Mouse (Mus musculus) stomach, embryonic 16.5 days (tissue): ENCODE results near the gene Ccnj. TPM values are rescaled to one million over a fixed set of nuclear protein-coding genes. Genes with fewer than 3 reads are reported as not detected.

Experiments
- ATAC-seq: fragments of 200-750 bp; cut with Nextera tagmentation; 2 replicates; pipeline ENCODE4 v1.8.0; 2017; ENCODE audit warnings: moderate number of reproducible peaks, moderate TSS enrichment; ENCODE audit not compliant: insufficient read depth, low FRiP score
- H3K27ac ChIP-seq: fragments of 300-500 bp; sonication (generic); 2 replicates; pipeline ENCODE4 v1.5.1; 2014; ENCODE audit warnings: low read length
- H3K27me3 ChIP-seq: fragments of 300-500 bp; sonication (generic); 2 replicates; pipeline ENCODE4 v1.6.1; 2014; ENCODE audit warnings: low read length, control low read depth, mixed read lengths; ENCODE audit not compliant: control insufficient read depth, insufficient read depth
- H3K36me3 ChIP-seq: fragments of 300-500 bp; sonication (generic); 2 replicates; pipeline ENCODE4 v1.6.1; 2014; ENCODE audit warnings: low read length; ENCODE audit not compliant: control insufficient read depth, insufficient read depth
- H3K4me1 ChIP-seq: fragments of 300-500 bp; sonication (generic); 2 replicates; pipeline ENCODE4 v1.6.1; 2014; ENCODE audit warnings: low read length, control low read depth, mixed read lengths; ENCODE audit not compliant: control insufficient read depth, insufficient read depth
- H3K4me2 ChIP-seq: fragments of 300-500 bp; sonication (generic); 2 replicates; pipeline ENCODE4 v1.6.1; 2014; ENCODE audit warnings: low read depth, low read length, mixed read lengths
- H3K4me3 ChIP-seq: fragments of 300-500 bp; sonication (generic); replicated peaks from 2 replicates; pipeline ENCODE4 v1.5.1; 2014; ENCODE audit warnings: mild to moderate bottlenecking, low read length
- H3K9ac ChIP-seq: fragments of 300-500 bp; sonication (generic); 2 replicates; pipeline ENCODE4 v1.6.1; 2014; ENCODE audit warnings: low read length
- H3K9me3 ChIP-seq: fragments of 300-500 bp; sonication (generic); replicated peaks from 2 replicates; pipeline ENCODE4 v1.6.1; 2016; ENCODE audit warnings: low read length, control low read depth; ENCODE audit not compliant: control insufficient read depth
- WGBS: fragments of 180-500 bp; shearing (Covaris S2); extraction: QIAGEN DNeasy Blood & Tissue Kit; methylation state at CpG from one replicate; pipeline ENCODE4 v1.1.7; 2014; 5-methylcytosine and 5-hydroxymethylcytosine counted together
- polyA plus RNA-seq: library from polyadenylated mRNA; unstranded; fragments of >200 nt; fragmentation: Nextera tagmentation; extraction: Ambion mirVana; gene quantifications from 2 replicates; pipeline ENCODE4 v1.2.1, GENCODE M21; 2015

The Ccnj gene
- polyA plus RNA-seq, 1 experiment from 2014 or later = 6.3 TPM

DNA sequence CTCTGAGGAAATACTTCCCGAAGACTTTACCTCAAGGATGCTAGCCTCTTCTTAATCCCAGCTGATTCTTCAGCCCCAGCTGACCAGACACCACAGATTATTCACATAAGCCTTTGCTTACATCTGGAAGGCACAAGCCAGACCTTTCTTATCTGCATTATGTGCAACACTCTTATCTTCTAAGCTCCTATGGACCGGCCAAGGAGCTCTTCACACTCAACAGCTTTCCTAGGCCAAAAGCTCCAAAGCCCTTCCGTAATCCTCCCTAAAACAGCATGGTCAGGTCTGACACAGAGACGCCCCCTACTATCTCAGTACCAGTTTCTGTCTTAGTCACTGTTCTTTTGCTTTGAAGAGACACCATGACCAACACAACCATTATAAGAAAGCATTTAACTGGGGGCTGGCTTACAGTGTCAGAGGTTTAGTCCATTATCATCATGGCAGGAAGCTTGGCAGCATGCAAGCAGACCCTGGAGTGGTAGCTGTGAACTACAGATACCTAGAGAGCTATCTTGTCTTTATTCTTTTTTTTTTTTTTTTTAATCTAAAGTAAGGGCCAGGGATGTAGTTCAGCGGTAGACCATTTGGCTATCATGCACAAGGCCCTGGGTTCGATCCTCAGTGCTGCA lies 13.1 kb upstream of the Ccnj start:
- H3K9me3 ChIP-seq = no peaks in the 10 kb centered on the region
- no peak for ATAC-seq
- H3K4me2 ChIP-seq = no peak overlapping the region
- H3K36me3 ChIP-seq = no peaks in the 10 kb centered on the region
- no peak overlapping the region for H3K27ac ChIP-seq
- no peak overlapping the region for H3K9ac ChIP-seq
- H3K27me3 ChIP-seq = no peaks in the 10 kb centered on the region
- WGBS = 82% methylated on average over 6 of the region's 6 CpGs
- H3K4me3 ChIP-seq = no peak overlapping the region
- H3K4me1 ChIP-seq = no peaks in the 10 kb centered on the region

DNA sequence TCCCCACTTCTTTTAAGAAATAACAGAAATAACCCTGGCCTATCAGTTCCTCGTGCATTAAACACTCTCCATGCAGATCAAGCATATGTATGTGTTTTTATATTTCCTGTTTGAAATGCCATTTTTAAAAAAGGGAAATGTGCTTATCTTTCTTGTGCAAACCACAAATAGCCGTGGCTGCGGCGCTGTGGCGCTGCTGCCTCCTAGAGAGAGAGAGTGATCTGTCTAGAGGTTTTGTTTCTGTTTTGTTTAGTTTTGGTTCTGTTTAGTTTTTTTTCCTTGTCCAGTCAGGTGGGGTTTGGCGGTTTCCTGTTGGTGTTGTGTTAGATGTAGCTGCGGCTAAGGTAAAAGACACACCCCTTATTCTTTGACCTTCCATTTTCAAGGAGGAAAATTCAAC lies 12.3 kb upstream of the Ccnj start:
- H3K4me3 ChIP-seq = no peak overlapping the region
- ATAC-seq = no peak
- no peak overlapping the region for H3K27ac ChIP-seq
- no peaks in the 10 kb centered on the region for H3K27me3 ChIP-seq
- H3K4me2 ChIP-seq = no peak overlapping the region
- whole genome bisulfite sequencing = 38% methylated on average over 7 of the region's 7 CpGs
- H3K9ac ChIP-seq = no peak overlapping the region
- H3K4me1 ChIP-seq = no peaks in the 10 kb centered on the region
- H3K9me3 ChIP-seq = no peaks in the 10 kb centered on the region
- no peaks in the 10 kb centered on the region for H3K36me3 ChIP-seq

DNA sequence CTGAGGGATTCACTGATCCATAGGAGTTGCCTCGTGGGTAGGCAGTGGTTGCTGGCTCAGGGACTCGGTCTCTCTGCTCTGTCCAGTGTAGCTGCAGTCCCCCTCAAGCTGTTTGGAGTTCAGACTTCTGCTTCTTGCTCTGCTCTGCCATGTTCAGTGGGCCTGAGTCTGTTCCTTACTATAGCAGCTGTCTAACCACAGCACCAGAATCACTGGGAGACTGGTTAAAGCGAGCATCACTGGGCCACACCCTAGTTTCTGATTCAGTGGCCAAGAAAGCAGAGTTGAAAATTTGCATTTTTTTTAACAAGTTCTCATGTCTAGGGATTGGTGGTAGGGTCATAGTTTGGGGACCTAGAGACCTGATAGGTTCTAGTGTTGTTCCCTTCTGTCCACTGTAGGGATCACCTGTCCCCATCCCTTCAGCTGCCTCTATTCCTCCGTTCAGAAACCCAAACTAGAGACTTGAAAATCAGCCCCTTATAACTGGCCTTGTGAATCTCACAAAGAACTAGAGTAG lies 9.7 kb upstream of the Ccnj start:
- 79% methylated on average over 4 of the region's 4 CpGs for WGBS
- no peak overlapping the region for H3K9ac ChIP-seq
- no peak for ATAC-seq
- H3K27me3 ChIP-seq = no peaks in the 10 kb centered on the region
- no peaks in the 10 kb centered on the region for H3K4me1 ChIP-seq
- no peaks in the 10 kb centered on the region for H3K9me3 ChIP-seq
- no peak overlapping the region for H3K27ac ChIP-seq
- H3K4me2 ChIP-seq = no peak overlapping the region
- no peaks in the 10 kb centered on the region for H3K36me3 ChIP-seq
- no peak overlapping the region for H3K4me3 ChIP-seq

DNA sequence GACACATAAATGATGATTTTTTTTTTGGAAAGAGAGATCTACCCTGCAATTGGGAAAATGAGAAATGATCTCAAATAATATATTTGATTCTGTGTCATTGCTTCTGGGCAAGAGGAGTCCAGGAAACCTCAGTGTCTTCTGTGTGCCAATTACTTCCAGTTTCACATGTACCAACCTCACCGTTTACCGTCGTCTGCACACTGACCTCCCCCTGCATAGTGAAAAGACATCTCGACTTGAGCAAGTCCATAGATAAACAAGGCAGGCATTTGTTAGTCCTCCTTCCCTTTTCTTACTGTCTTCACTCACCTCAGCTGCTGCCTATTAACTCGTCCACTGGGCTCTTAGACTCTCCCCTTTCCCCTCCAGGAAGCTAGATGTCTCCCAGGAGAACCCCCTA lies 5.4 kb upstream of the Ccnj start:
- Histone ChIP-seq H3K27ac (no peak overlapping the region), H3K4me1 (peaks cover 6% of the 10 kb centered on the region), H3K27me3 (no peaks in the 10 kb centered on the region), H3K4me2 (no peak overlapping the region), H3K36me3 (no peaks in the 10 kb centered on the region), H3K4me3 (no peak overlapping the region), H3K9me3 (no peaks in the 10 kb centered on the region), H3K9ac (no peak overlapping the region)
- 54% methylated on average over 5 of the region's 5 CpGs for WGBS
- no peak for ATAC-seq

DNA sequence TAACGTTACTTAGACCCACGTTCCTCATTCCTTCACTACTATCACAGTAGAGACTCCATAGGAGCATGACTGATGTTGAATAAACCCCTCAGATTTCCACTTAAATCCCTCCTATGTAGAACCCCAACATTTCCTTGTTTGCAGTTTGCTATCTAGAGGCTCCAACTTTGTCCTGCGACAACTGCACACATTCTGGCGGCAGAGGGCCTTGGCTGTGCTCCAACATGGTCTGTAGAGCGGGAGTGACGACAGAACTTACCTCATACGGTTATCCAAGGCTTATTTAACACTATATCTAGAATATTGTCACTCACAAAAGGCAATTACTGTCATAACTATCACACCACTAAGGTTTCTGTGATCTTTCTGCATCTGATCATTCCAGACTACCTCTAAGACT lies 4.3 kb upstream of the Ccnj start:
- 60% methylated on average over 7 of the region's 7 CpGs for WGBS
- Histone ChIP-seq H3K9ac (no peak overlapping the region), H3K4me3 (no peak overlapping the region), H3K9me3 (no peaks in the 10 kb centered on the region), H3K4me1 (peaks cover 6% of the 10 kb centered on the region), H3K27ac (no peak overlapping the region), H3K36me3 (no peaks in the 10 kb centered on the region), H3K27me3 (no peaks in the 10 kb centered on the region), H3K4me2 (no peak overlapping the region)
- no peak for ATAC-seq

DNA sequence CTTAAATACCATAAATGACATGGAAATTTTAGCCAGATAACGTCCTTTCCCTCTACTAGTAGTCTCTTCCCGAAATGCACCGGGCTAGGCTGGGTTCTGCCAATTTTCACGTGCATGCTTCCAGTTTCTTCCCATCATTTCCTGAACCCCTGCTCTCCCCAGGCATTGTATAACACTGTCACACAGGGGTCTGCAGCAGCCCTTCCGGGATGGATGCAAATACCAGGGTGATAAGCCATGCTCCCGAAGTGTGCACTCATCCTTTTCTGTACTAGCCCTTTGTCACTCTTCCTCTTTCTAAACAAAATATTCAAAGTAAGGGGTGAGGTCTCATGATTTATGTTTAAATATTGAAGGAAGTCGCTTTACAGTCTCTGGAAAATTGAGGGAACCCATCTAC lies 881 bp upstream of the Ccnj start:
- Histone ChIP-seq H3K27ac (no peak overlapping the region), H3K36me3 (no peaks in the 10 kb centered on the region), H3K4me2 (peak overlapping the region; percentile 86), H3K4me1 (peaks cover 12% of the 10 kb centered on the region), H3K9me3 (no peaks in the 10 kb centered on the region), H3K9ac (peak overlapping the region; percentile 96), H3K27me3 (no peaks in the 10 kb centered on the region), H3K4me3 (peak overlapping the region; percentile 87)
- ATAC-seq = no peak
- 48% methylated on average over 7 of the region's 7 CpGs for WGBS

DNA sequence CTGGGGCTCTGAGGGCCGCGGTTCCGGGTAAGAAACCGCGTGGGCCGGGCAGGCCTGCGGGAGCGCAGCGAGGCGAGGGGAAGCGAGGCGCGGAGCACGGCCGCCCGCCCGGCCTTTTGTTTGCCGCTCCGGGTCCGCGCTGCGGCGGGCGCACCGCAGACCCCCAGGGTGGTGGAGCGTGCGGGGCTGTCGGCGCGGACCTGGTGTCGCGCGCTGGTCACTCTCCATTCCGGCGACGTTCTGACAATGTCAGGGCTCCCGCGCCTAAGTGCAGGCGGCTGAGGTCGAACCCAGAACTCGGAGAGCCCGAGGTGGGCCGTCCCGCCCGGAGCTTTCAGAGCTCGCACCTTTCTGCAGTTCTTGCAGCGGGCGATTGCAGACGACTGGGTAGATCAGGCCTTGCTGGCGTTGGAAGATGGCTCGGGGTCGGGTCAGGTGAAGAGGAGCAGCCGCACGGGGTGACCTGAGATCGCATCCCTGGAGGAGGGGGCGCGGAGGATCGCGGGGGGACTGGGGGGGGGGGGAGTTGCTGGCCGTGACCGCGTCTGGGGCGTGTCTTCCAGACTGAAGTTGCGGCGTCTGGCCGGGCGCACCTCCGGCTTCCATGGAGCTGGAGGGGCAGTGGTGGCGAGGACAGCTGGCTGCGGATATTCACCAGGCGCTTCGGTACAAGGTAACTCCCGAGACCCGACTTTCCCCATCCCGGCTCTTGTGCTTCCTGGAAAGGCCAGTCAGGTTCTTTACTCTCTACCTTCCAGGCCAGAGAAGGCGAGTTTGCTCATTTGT lies 530 bp downstream of the Ccnj start:
- peak; percentile 74 for ATAC-seq
- Histone ChIP-seq H3K4me1 (peaks cover 12% of the 10 kb centered on the region), H3K4me2 (peak overlapping the region; percentile 86), H3K9ac (peak overlapping the region; percentile 96), H3K36me3 (no peaks in the 10 kb centered on the region), H3K27ac (peak overlapping the region; percentile 88), H3K27me3 (no peaks in the 10 kb centered on the region), H3K9me3 (no peaks in the 10 kb centered on the region), H3K4me3 (peak overlapping the region; percentile 87)
- WGBS = under 1% methylated on average over 76 of the region's 76 CpGs

DNA sequence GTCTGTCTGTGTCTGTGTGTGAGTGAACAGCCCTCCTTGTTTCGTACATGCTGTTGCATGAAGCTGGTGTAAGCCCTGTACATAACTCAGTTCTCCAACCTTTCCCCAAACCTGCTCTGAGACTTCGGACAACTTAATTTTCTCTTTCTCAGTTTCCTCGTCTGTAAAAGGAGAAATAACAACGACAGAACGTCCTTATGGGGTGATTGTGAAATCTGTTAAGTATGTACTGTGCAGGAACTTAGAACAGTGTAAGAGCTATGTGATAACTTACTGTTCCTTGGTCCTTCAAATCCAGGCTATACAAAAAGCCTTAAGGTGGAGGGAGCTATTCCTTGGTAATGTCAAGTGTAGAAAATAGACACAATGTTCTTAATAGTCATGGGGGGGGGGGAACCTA lies 1.3 kb downstream of the Ccnj start:
- Histone ChIP-seq H3K36me3 (peaks cover 2% of the 10 kb centered on the region; the same call in 1 of the 2 replicates), H3K27ac (peak overlapping the region; percentile 88; the same call in 1 of the 2 replicates), H3K27me3 (no peaks in the 10 kb centered on the region), H3K9ac (peak overlapping the region; percentile 96), H3K4me3 (peak overlapping the region; percentile 87), H3K4me1 (peaks cover 12% of the 10 kb centered on the region), H3K9me3 (no peaks in the 10 kb centered on the region), H3K4me2 (peak overlapping the region; percentile 86)
- ATAC-seq = no peak
- WGBS = 16% methylated on average over 5 of the region's 5 CpGs

DNA sequence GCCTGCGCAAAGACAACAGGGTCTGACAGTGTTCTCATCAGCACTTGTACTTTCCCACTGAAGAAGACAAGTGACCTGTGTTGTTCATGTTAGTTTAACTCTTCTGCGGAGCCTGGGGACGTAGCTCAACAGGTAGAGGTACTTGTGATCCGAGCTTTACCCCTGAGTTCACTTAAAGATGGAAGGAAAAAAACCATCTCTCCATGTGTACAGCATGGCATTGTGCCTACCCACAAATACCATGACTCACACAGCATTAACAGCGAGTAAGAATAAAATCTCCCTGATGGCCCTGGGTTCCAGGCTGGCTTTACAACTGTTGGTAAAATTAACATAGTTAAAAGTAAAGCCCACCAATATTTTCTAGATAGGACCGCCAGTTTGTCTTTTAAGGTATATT lies 3.4 kb downstream of the Ccnj start:
- Histone ChIP-seq H3K4me2 (no peak overlapping the region), H3K4me1 (peaks cover 12% of the 10 kb centered on the region), H3K9ac (no peak overlapping the region), H3K27ac (no peak overlapping the region), H3K4me3 (no peak overlapping the region), H3K36me3 (peaks cover 11% of the 10 kb centered on the region; the same call in 1 of the 2 replicates), H3K27me3 (no peaks in the 10 kb centered on the region), H3K9me3 (no peaks in the 10 kb centered on the region)
- no peak for ATAC-seq
- 91% methylated on average over 6 of the region's 6 CpGs for WGBS
